Mouse (Mus musculus): ENCODE measurements around the gene Dnajb2. TPM values are rescaled to one million over a fixed set of nuclear protein-coding genes. Genes with fewer than 3 reads are reported as not detected.
"Not testable (repeated sequence)": the region's sequence is repeated elsewhere in the genome, so short reads cannot be mapped to it uniquely, and the experiment has no call there.

Gene Dnajb2
- total RNA-seq, 2 experiments from 2014 or later, result 41.5 to 48.8 TPM

- peak in 1 of 2 experiments; percentile 51 for DNase-seq (ENCODE audit: low spot score in 2 of 2)
These were observed 17.8 kb upstream of the Dnajb2 start for GRCm38 (mm10) chr1:75218227-75219001.

- DNase-seq (ENCODE audit: low spot score in 2 of 2), result peak in 1 of 2 experiments; percentile 69
These were observed 17.1 kb upstream of the Dnajb2 start for GRCm38 (mm10) chr1:75219078-75219477.

- DNase-seq (ENCODE audit: low spot score in 2 of 2), result no peak
These were observed 16.7 kb upstream of the Dnajb2 start, which contains the start of gene Tuba4a for GRCm38 (mm10) chr1:75219531-75219930. Gene Tuba4a (minus strand): TSS chr1:75219865.

GRCm38 (mm10) chr1:75221538-75221937 lies 14.7 kb upstream of the Dnajb2 start:
- no peak for DNase-seq (ENCODE audit: low spot score in 2 of 2)

- no peak for DNase-seq (ENCODE audit: low spot score in 2 of 2)
These were observed 13.3 kb upstream of the Dnajb2 start for GRCm38 (mm10) chr1:75222926-75223325.

GRCm38 (mm10) chr1:75223532-75223931 lies 12.7 kb upstream of the Dnajb2 start:
- no peak for DNase-seq (ENCODE audit: low spot score in 2 of 2)

GRCm38 (mm10) chr1:75225473-75225872 lies 10.7 kb upstream of the Dnajb2 start:
- no peak for DNase-seq (ENCODE audit: low spot score in 2 of 2)

- DNase-seq (ENCODE audit: low spot score in 2 of 2), result no peak
These were observed 10.1 kb upstream of the Dnajb2 start for GRCm38 (mm10) chr1:75226138-75226537.

- DNase-seq (ENCODE audit: low spot score in 2 of 2), result no peak
These were observed 8.6 kb upstream of the Dnajb2 start for GRCm38 (mm10) chr1:75227653-75228052.

- no peak for DNase-seq (ENCODE audit: low spot score in 2 of 2)
These were observed 7.0 kb upstream of the Dnajb2 start for GRCm38 (mm10) chr1:75229158-75229557.

- peak in 1 of 2 experiments; percentile 6 for DNase-seq (ENCODE audit: low spot score in 2 of 2)
These were observed 5.7 kb upstream of the Dnajb2 start for GRCm38 (mm10) chr1:75230335-75230994.

- peak in 1 of 2 experiments; percentile 5 for DNase-seq (ENCODE audit: low spot score in 2 of 2)
These were observed 5.0 kb upstream of the Dnajb2 start for GRCm38 (mm10) chr1:75231224-75231623.

- no peak for DNase-seq (ENCODE audit: low spot score in 2 of 2)
These were observed 4.5 kb upstream of the Dnajb2 start, which contains the start of gene A630095N17Rik for GRCm38 (mm10) chr1:75231664-75232152. Gene A630095N17Rik (minus strand): TSS chr1:75232102.

- DNase-seq (ENCODE audit: low spot score in 2 of 2), result not testable (repeated sequence)
These were observed 3.7 kb upstream of the Dnajb2 start for GRCm38 (mm10) chr1:75232489-75232888.

GRCm38 (mm10) chr1:75234606-75235005 lies 1.6 kb upstream of the Dnajb2 start:
- DNase-seq (ENCODE audit: low spot score in 2 of 2), result peak in 1 of 2 experiments; percentile 50

- no peak for DNase-seq (ENCODE audit: low spot score in 2 of 2)
These were observed 3.4 kb downstream of the Dnajb2 start for GRCm38 (mm10) chr1:75239591-75239990.

GRCm38 (mm10) chr1:75243411-75243810 lies 7.2 kb downstream of the Dnajb2 start:
- no peak for DNase-seq (ENCODE audit: low spot score in 2 of 2)

- no peak for DNase-seq (ENCODE audit: low spot score in 2 of 2)
These were observed 8.1 kb downstream of the Dnajb2 start for GRCm38 (mm10) chr1:75244175-75244826.

GRCm38 (mm10) chr1:75244836-75245235 lies 8.6 kb downstream of the Dnajb2 start:
- no peak for DNase-seq (ENCODE audit: low spot score in 2 of 2)

GRCm38 (mm10) chr1:75247071-75247930 lies 11.1 kb downstream of the Dnajb2 start:
- DNase-seq (ENCODE audit: low spot score in 2 of 2), result no peak
